Mouse (Mus musculus): Measurements from ENCODE around the gene Tmem94.

- TF ChIP-seq CTCF (IDR thresholded peaks at IDR 0.05; ENCODE audit: extremely low read depth, insufficient read length, insufficient replicate concordance, low read depth, low read length) (no peak), POLR2A (IDR thresholded peaks at IDR 0.05; ENCODE audit: low read depth, low read length) (no peak)
Measured at GRCm38 (mm10) chr11:115776954-115777353, 11.7 kb downstream of the Tmem94 start.

Data from small intestine, adult 2 months (tissue).